Mouse (Mus musculus): Measurements from ENCODE around the gene Cntrob.

The Cntrob gene

DNA sequence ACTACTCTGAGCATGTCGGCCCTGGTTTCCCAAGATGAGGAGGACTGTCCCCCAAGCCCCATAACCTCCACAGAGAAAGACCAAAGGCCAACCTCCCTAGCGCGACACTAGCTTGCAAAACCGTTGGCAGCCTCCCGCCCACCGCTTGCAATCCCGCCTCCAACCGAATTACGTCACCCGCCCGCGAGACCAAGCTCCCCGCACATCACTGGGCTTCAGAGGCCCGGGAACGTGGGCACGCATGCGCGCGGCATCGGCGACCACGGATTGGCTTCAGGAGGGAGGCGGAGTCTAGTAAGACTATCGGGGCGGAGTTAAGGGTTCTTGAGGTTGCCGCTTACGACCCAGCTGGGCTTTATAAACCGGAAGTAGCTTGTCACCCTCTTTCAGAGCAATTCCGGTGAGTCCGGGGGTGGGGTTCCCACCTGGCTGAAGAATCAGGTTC is at the start of gene Cntrob, which contains the start of gene Trappc1:
Gene Cntrob (minus strand): TSS at position 109 of the 445 bp plus-strand sequence.
Gene Trappc1 (plus strand): TSS at position 314 of the 445 bp plus-strand sequence.
- DNase-seq (ENCODE audit: low read depth, low spot score), result peak; percentile 99

GRCm38 (mm10) chr11:69372780-69373170 is 49.2 kb upstream of the Cntrob start:
- peak; percentile 37 for DNase-seq (ENCODE audit: low read depth, low spot score)

- DNase-seq (ENCODE audit: low read depth, low spot score), result no peak
These were observed 48.6 kb upstream of the Cntrob start for GRCm38 (mm10) chr11:69372056-69372779.

DNA sequence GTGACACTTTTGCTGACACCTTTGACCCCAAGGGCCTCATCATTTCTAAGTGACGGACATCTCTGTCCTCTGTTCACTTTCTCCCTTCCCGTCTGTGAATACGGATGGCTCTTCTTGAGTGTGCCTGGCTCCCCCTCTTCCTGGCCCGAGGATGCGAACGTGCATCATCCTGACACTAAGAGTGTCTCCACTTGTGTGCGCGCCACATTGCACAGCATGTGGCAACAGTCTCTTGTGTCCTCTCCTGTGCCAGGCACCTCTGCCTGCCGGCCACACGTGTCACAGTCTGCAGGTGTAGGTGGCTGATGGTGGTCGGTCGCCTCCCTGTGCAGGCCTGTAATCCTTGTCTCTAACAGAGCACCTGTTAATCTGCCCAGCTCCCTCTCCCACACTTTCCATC is 48.0 kb upstream of the Cntrob start:
- no peak for DNase-seq (ENCODE audit: low read depth, low spot score)

DNA sequence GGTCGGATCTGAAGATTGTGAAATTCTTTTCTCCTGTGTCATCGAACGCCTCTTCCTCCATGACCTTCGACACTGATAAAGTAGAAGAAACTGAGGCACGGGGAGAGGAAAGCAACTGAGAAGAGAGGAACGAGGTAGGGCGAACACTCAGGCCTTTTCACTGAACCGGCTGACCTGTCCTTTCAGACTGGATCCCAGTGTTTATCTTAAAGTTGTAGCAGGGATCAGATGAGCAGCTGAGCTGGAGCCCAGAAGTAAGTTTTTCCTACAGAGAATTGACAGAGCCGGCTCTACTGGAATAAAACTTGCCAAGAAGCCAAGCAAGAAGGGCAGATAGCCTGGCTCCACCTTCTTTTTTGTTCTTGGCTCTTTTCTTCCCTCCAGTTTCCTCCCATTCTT is 47.2 kb upstream of the Cntrob start:
- DNase-seq (ENCODE audit: low read depth, low spot score), result peak; percentile 41

GRCm38 (mm10) chr11:69369990-69370816 is 46.6 kb upstream of the Cntrob start:
- DNase-seq (ENCODE audit: low read depth, low spot score), result peak; percentile 44

DNA sequence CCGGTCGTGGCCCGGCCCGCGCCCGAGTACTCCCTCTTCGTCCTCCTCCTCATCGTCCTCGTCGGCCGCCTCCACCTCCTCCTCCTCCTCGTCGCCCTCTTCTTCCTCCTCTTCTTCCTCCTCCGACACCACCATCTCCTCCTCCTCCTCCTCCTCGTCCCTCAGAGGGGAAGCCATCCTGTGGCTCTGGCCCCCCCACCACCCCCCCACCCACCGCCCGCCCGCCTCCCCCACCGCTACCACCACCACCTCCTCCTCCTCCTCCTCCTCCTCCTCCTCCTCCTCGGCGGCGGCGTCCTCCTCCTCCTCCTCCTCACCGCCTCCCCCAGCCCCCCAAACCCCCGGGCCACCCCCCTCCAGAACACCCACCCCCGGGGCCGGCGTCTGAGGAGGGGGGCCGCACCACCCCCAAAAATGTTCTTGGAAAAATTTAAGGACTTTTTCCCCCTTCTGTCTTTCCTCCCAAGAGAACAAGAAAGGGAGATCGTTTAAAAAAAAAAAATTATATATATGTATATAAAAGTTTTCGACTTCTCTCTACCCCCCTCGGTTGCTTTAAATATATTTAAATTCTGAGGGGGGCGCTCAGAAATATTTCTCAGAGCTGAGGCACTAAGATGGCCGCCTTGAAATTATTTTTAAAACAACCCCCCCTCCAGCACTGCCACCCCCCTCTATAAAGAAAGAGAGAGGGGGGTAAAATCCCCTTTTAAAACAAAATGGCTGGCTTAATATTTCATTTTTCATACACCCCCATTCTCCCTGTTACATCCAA is 45.8 kb upstream of the Cntrob start, which contains the start of gene Chd3:
Gene Chd3 (minus strand): TSS at position 192 of the 775 bp plus-strand sequence.
- DNase-seq (ENCODE audit: low read depth, low spot score), result peak; percentile 39

GRCm38 (mm10) chr11:69368356-69369214 is 45.0 kb upstream of the Cntrob start:
- peak; percentile 49 for DNase-seq (ENCODE audit: low read depth, low spot score)

GRCm38 (mm10) chr11:69367616-69368355 is 44.2 kb upstream of the Cntrob start:
- peak; percentile 37 for DNase-seq (ENCODE audit: low read depth, low spot score)

- peak; percentile 55 for DNase-seq (ENCODE audit: low read depth, low spot score)
These were observed 43.5 kb upstream of the Cntrob start for GRCm38 (mm10) chr11:69366855-69367615.

DNA sequence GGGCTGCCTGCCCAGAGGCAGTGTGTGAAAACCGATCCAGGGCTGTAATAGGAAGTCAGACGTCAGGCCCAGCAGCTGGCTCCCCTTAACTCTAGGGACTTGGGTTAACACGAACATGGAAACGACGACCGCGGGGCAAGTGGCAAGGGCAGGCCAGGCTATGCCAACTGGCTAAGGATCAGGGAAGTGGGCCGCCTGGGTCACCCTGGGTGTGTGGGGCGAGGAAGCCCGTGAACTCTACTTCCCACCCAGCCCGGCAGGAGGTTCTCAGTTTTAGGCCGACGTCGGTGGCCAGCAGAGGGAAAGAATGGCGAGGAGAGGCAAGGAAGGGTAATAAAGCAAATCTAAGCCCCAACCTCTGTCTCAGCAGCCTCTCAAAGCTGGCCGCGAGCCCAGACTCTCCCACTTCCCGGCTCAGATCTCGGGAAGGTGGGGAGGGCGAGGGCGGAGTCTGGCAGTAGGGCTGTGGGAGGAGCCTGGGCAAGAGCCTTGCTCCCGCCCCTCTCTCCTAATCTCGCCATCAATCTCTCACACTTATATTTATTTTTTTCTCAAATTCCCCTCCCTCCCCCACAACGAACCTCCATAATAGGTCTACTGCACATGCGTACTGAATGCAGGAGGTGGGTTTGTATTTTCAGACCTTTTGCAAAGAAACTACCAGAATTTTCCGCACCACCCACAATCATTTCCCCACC is 42.7 kb upstream of the Cntrob start:
- peak; percentile 98 for DNase-seq (ENCODE audit: low read depth, low spot score)

DNA sequence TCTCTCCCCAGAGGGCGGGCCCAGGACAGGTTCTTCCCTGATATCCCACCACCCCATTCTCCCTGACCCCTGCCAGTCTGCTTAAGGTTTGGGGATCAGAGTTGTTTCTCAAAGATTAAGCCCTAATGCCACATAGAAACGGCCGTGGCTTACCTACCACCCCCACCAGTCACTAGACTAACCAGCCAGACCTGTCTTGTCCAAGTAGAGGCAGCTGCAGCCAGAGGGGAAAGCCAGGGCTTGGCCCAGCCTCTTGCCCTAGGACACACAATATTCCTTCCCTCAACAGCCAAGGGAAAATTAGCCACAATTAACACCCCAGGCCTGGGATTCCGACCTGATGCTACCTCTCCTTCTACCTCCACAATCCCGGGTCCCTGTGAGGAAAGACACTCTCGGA is 42.1 kb upstream of the Cntrob start:
- peak; percentile 16 for DNase-seq (ENCODE audit: low read depth, low spot score)

DNA sequence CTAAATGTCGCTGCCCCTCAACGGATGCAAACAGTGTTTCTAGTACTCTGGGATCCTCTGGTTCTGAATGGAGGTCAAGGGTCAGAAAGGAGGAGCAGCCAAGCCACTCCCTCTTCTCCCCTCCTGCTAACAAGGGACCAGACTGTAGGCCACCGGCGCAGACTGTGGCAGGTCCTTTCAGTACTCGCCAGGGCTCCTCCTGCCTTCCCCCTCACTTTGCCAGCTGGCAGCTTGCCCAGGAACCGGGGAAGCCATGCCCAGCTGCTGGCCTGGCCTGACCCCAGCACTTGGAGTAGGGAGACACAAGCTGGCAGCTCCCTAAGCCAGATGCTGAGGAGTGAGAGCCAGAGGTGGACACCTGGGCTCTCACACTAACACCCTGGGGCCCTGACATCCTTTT is 41.3 kb upstream of the Cntrob start:
- peak; percentile 84 for DNase-seq (ENCODE audit: low read depth, low spot score)

DNA sequence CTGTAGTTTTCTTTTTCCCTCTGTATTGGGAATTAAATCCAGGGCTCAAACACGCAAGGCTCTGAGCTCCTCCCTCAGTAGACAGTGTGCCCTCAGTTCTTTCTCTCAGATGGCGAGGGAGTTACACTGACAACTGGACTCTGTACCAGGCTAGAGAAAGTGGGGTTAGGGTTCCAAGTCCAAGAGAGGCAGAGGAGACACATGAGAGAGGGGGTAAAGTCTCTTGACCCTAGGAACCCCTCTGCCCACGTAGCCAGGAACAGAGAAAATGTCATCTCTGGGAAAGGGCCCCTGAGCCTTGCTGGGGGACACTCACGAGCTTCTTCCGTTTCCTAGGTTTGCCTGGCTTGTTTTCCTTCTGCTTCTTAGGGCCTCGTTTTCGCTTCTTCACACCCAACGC is 40.8 kb upstream of the Cntrob start:
- no peak for DNase-seq (ENCODE audit: low read depth, low spot score)

- peak; percentile 89 for DNase-seq (ENCODE audit: low read depth, low spot score)
These were observed 38.9 kb upstream of the Cntrob start for GRCm38 (mm10) chr11:69362479-69362878.

DNA sequence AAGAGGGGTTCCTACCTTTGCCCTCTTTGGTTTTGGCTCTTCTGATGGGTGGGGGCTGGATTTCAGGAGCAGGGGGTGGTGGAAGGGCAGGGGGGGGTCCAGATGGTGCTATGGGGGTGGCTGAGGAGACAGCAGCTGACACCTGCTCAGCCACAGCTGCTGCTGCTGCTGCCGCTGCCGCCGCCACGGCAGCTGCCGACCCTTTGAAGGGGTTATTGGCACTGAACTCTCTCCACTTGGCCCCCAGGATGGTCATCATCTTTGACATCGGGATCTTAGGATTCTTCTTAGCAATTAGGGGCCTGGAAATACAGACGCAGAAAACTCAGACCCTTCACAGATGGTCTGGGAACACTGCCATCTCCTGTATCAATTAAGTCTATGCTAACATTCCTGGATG is 38.4 kb upstream of the Cntrob start:
- no peak for DNase-seq (ENCODE audit: low read depth, low spot score)

- DNase-seq (ENCODE audit: low read depth, low spot score), result no peak
These were observed 34.1 kb upstream of the Cntrob start for GRCm38 (mm10) chr11:69357690-69358089.

DNA sequence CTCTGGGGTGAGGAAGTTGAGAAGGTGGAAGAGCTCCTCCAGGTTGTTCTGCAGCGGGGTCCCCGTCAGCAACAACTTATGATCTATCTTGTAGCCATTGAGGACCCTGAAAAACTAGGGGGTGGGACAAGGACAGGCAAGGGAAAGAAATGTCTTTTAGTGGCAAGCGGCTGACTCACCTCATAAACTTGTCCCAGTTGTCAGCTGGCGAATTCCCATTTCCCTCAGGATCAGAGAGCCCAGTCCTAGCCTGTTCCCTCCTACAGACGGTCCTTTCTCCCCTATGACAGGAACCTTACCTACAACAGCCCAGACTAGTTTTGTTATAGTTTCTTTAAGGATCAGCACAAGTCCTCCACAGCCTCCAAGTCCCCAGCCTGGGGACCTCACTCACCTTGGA is 33.0 kb upstream of the Cntrob start:
- no peak for DNase-seq (ENCODE audit: low read depth, low spot score)

DNA sequence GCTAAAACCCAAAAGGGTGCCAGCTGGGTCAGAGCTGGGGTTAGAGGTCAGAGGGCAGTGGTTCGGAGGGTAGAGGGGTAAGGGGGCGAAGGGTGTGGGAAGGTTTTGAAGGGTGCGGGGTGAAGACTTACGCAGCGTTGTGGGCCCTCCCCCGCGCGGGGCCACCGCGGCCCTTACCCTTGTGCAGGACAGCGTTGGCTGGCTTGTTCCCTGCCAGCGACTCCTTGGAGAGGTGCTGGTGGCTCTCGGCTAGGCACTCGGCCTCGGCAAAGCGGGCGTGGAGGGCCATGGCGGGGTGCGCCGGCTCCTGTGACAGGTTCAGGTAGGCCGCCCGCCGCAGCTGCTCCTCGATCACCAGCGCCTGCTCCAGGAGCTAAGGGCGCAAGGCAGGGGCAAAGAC is 22.9 kb upstream of the Cntrob start:
- no peak for DNase-seq (ENCODE audit: low read depth, low spot score)

Data from 3T3-L1 (cell line).